Mouse (Mus musculus) kidney, postnatal 0 days (tissue): ENCODE data around the gene 2510009E07Rik. TPM values are rescaled to one million over a fixed set of nuclear protein-coding genes. Genes with fewer than 3 reads are reported as not detected.
A peak's percentile ranks its signal among the peaks of the same experiment; 100 is the strongest.

Experiments used
- ATAC-seq: fragments of 200-750 bp; cut with Nextera tagmentation; replicated peaks from 2 replicates; pipeline ENCODE4 v1.8.0; 2017; ENCODE audit warnings: low read depth, moderate number of reproducible peaks, moderate TSS enrichment, moderate library complexity; ENCODE audit not compliant: low FRiP score
- DNase-seq: peaks from one replicate; pipeline ENCODE4 v3.0.0-alpha.2; 2016; ENCODE audit warnings: low spot score
- H3K27ac ChIP-seq: fragments of 300-500 bp; sonication (generic); 2 replicates; pipeline ENCODE4 v1.5.1; 2014; ENCODE audit warnings: mild to moderate bottlenecking
- H3K27me3 ChIP-seq: fragments of 300-500 bp; sonication (generic); 2 replicates; pipeline ENCODE4 v1.6.1; 2014; ENCODE audit warnings: low read length, mixed read lengths; ENCODE audit not compliant: insufficient read depth
- H3K36me3 ChIP-seq: fragments of 300-500 bp; sonication (generic); 2 replicates; pipeline ENCODE4 v1.6.1; 2014; ENCODE audit warnings: low read length, mixed read lengths; ENCODE audit not compliant: insufficient read depth
- H3K4me1 ChIP-seq: fragments of 300-500 bp; sonication (generic); replicated peaks from 2 replicates; pipeline ENCODE4 v1.6.1; 2014; ENCODE audit warnings: antibody characterized with exemption, low read length, mixed read lengths; ENCODE audit not compliant: insufficient read depth
- H3K4me2 ChIP-seq: fragments of 300-500 bp; sonication (generic); 2 replicates; pipeline ENCODE4 v1.6.1; 2014; ENCODE audit warnings: mild to moderate bottlenecking, low read length, moderate library complexity, mixed read lengths
- H3K4me3 ChIP-seq: fragments of 300-500 bp; sonication (generic); replicated peaks from 2 replicates; pipeline ENCODE4 v1.5.1; 2014; ENCODE audit warnings: low read depth, low read length
- H3K9ac ChIP-seq: fragments of 300-500 bp; sonication (generic); 2 replicates; pipeline ENCODE4 v1.6.1; 2014; ENCODE audit warnings: low read depth, low read length
- H3K9me3 ChIP-seq: fragments of 300-500 bp; sonication (generic); replicated peaks from 2 replicates; pipeline ENCODE4 v1.6.1; 2016; ENCODE audit warnings: low read length, inconsistent platforms, mixed read lengths
- CTCF ChIP-seq: IDR thresholded peaks from 2 replicates; pipeline ENCODE4 v1.5.1; 2016; ENCODE audit warnings: antibody characterized with exemption, low read depth, mild to moderate bottlenecking, moderate library complexity
- WGBS: fragments of 180-500 bp; shearing (Covaris S2); extraction: QIAGEN DNeasy Blood & Tissue Kit; methylation state at CpG from one replicate; pipeline ENCODE4 v1.1.7; 2014; 5-methylcytosine and 5-hydroxymethylcytosine counted together
- polyA plus RNA-seq: library from polyadenylated mRNA; unstranded; fragments of >200 nt; fragmentation: Nextera tagmentation; extraction: Ambion mirVana; gene quantifications from 2 replicates; pipeline ENCODE4 v1.2.1, GENCODE M21; 2015

2510009E07Rik gene
- polyA plus RNA-seq, 1 experiment from 2014 or later: 13.6 TPM

- 0 out of 2 replicates have a peak overlapping the region, but pooled peaks have one; percentile 11 for H3K4me3 ChIP-seq
These were observed 33.5 kb upstream of the 2510009E07Rik start for GRCm38 (mm10) chr16:21727897-21728364.

GRCm38 (mm10) chr16:21727421-21727820, 33.0 kb upstream of the 2510009E07Rik start:
- Histone ChIP-seq H3K9ac (no peak overlapping the region), H3K27ac (no peak overlapping the region), H3K9me3 (no peaks in the 10 kb centered on the region), H3K4me3 (no peak overlapping the region), H3K4me1 (no peaks in the 10 kb centered on the region), H3K36me3 (no peaks in the 10 kb centered on the region), H3K4me2 (no peak overlapping the region), H3K27me3 (no peaks in the 10 kb centered on the region)
- DNase-seq: no peak
- WGBS: 91% methylated on average over 3 of the region's 3 CpGs
- TF ChIP-seq CTCF: no peak
- 0 out of 2 replicates have a peak, but pooled peaks have one; percentile 17 for ATAC-seq

More at GRCm38 (mm10) chr16:21727897-21728364, 33.5 kb upstream of the 2510009E07Rik start:
- Histone ChIP-seq H3K9ac (no peak overlapping the region), H3K27me3 (no peaks in the 10 kb centered on the region), H3K4me1 (no peaks in the 10 kb centered on the region), H3K36me3 (no peaks in the 10 kb centered on the region), H3K9me3 (no peaks in the 10 kb centered on the region), H3K27ac (no peak overlapping the region), H3K4me2 (peak overlapping the region; percentile 35)
- TF ChIP-seq CTCF: peak; percentile 94
- DNase-seq: peak; percentile 94
- 0 out of 2 replicates have a peak, but pooled peaks have one; percentile 33 for ATAC-seq
- 36% methylated on average over 10 of the region's 10 CpGs for WGBS

- no peak overlapping the region for H3K27ac ChIP-seq
- H3K9me3 ChIP-seq: no peaks in the 10 kb centered on the region
- H3K27me3 ChIP-seq: no peaks in the 10 kb centered on the region
- no peak overlapping the region for H3K4me2 ChIP-seq
- H3K4me3 ChIP-seq: no peak overlapping the region
- ATAC-seq: no peak
- DNase-seq: no peak
- no peak overlapping the region for H3K9ac ChIP-seq
- H3K4me1 ChIP-seq: no peaks in the 10 kb centered on the region
- no peak for TF ChIP-seq CTCF
- 91% methylated on average over 1 of the region's 1 CpGs for WGBS
- no peaks in the 10 kb centered on the region for H3K36me3 ChIP-seq
These were observed 29.8 kb upstream of the 2510009E07Rik start for GRCm38 (mm10) chr16:21724261-21724660.

- no peak for TF ChIP-seq CTCF
- Histone ChIP-seq H3K4me3 (no peak overlapping the region), H3K27ac (no peak overlapping the region), H3K4me2 (no peak overlapping the region), H3K9ac (no peak overlapping the region), H3K4me1 (no peaks in the 10 kb centered on the region), H3K36me3 (no peaks in the 10 kb centered on the region), H3K9me3 (no peaks in the 10 kb centered on the region), H3K27me3 (no peaks in the 10 kb centered on the region)
- no peak for DNase-seq
- no peak for ATAC-seq
- WGBS: 73% methylated on average over 7 of the region's 7 CpGs
These were observed 25.3 kb upstream of the 2510009E07Rik start for GRCm38 (mm10) chr16:21719770-21720169.

- no peaks in the 10 kb centered on the region for H3K4me1 ChIP-seq
- H3K27me3 ChIP-seq: no peaks in the 10 kb centered on the region
- DNase-seq (no peak), ATAC-seq (no peak)
- H3K27ac ChIP-seq: no peak overlapping the region
- no peak for TF ChIP-seq CTCF
- no peak overlapping the region for H3K4me3 ChIP-seq
- no peak overlapping the region for H3K4me2 ChIP-seq
- H3K9ac ChIP-seq: no peak overlapping the region
- WGBS: 86% methylated on average over 10 of the region's 10 CpGs
- no peaks in the 10 kb centered on the region for H3K36me3 ChIP-seq
- H3K9me3 ChIP-seq: no peaks in the 10 kb centered on the region
These were observed 20.1 kb upstream of the 2510009E07Rik start for GRCm38 (mm10) chr16:21714516-21714915.

GRCm38 (mm10) chr16:21710321-21710720, 15.9 kb upstream of the 2510009E07Rik start:
- WGBS: 17% methylated on average over 2 of the region's 2 CpGs
- no peak overlapping the region for H3K27ac ChIP-seq
- no peaks in the 10 kb centered on the region for H3K27me3 ChIP-seq
- ATAC-seq (no peak), DNase-seq (no peak)
- H3K4me3 ChIP-seq: no peak overlapping the region
- H3K4me1 ChIP-seq: no peaks in the 10 kb centered on the region
- no peaks in the 10 kb centered on the region for H3K9me3 ChIP-seq
- no peak overlapping the region for H3K4me2 ChIP-seq
- no peaks in the 10 kb centered on the region for H3K36me3 ChIP-seq
- no peak overlapping the region for H3K9ac ChIP-seq
- TF ChIP-seq CTCF: no peak

GRCm38 (mm10) chr16:21704691-21705090, 10.2 kb upstream of the 2510009E07Rik start:
- ATAC-seq (no peak), DNase-seq (no peak)
- Histone ChIP-seq H3K27ac (no peak overlapping the region), H3K4me1 (no peaks in the 10 kb centered on the region), H3K27me3 (no peaks in the 10 kb centered on the region), H3K9me3 (no peaks in the 10 kb centered on the region), H3K4me2 (no peak overlapping the region), H3K36me3 (no peaks in the 10 kb centered on the region), H3K9ac (no peak overlapping the region), H3K4me3 (no peak overlapping the region)
- no peak for TF ChIP-seq CTCF
- 43% methylated on average over 5 of the region's 5 CpGs for WGBS
